Mouse (Mus musculus) intestine, embryonic 14.5 days (tissue): ENCODE data around the gene Baiap3. TPM values are rescaled to one million over a fixed set of nuclear protein-coding genes. Genes with fewer than 3 reads are reported as not detected.

Experiments used
- ATAC-seq: fragments of 200-750 bp; cut with Nextera tagmentation; replicated peaks from 2 replicates; pipeline ENCODE4 v1.8.0; 2017; ENCODE audit warnings: low read depth, moderate number of reproducible peaks, moderate TSS enrichment, moderate library complexity; ENCODE audit not compliant: low FRiP score, low TSS enrichment
- DNase-seq: peaks from one replicate; pipeline ENCODE4 v3.0.0-alpha.2; 2018; ENCODE audit warnings: low spot score
- H3K27ac ChIP-seq: fragments of 300-500 bp; sonication (generic); 2 replicates; pipeline ENCODE4 v1.5.1; 2014; ENCODE audit warnings: low read depth, mild to moderate bottlenecking, control low read depth
- H3K27me3 ChIP-seq: fragments of 300-500 bp; sonication (generic); replicated peaks from 2 replicates; pipeline ENCODE4 v1.6.1; 2014; ENCODE audit warnings: low read length, control low read depth; ENCODE audit not compliant: control insufficient read depth, insufficient read depth
- H3K36me3 ChIP-seq: fragments of 300-500 bp; sonication (generic); 2 replicates; pipeline ENCODE4 v1.6.1; 2014; ENCODE audit warnings: low read length, control low read depth; ENCODE audit not compliant: control insufficient read depth, insufficient read depth
- H3K4me1 ChIP-seq: fragments of 300-500 bp; sonication (generic); replicated peaks from 2 replicates; pipeline ENCODE4 v1.6.1; 2014; ENCODE audit warnings: low read length, control low read depth, mixed read lengths; ENCODE audit not compliant: control insufficient read depth, insufficient read depth
- H3K4me2 ChIP-seq: fragments of 300-500 bp; sonication (generic); 2 replicates; pipeline ENCODE4 v1.6.1; 2014; ENCODE audit warnings: low read length
- H3K4me3 ChIP-seq: fragments of 300-500 bp; sonication (generic); 2 replicates; pipeline ENCODE4 v1.5.1; 2014; ENCODE audit warnings: low read depth, low read length, control low read depth, mixed read lengths
- H3K9ac ChIP-seq: fragments of 300-500 bp; sonication (generic); 2 replicates; pipeline ENCODE4 v1.6.1; 2014; ENCODE audit warnings: mild to moderate bottlenecking, low read length
- H3K9me3 ChIP-seq: fragments of 300-500 bp; sonication (generic); 2 replicates; pipeline ENCODE4 v1.6.1; 2016; ENCODE audit warnings: low read length, control low read depth; ENCODE audit not compliant: control insufficient read depth
- WGBS: fragments of 180-500 bp; shearing (Covaris S2); extraction: QIAGEN DNeasy Blood & Tissue Kit; methylation state at CpG from one replicate; pipeline ENCODE4 v1.1.7; 2014; 5-methylcytosine and 5-hydroxymethylcytosine counted together
- polyA plus RNA-seq: library from polyadenylated mRNA; unstranded; fragments of >200 nt; fragmentation: Nextera tagmentation; extraction: Ambion mirVana; gene quantifications from 2 replicates; pipeline ENCODE4 v1.2.1, GENCODE M21; 2014

Baiap3 gene
- polyA plus RNA-seq, 1 experiment from 2014 or later = 4.0 TPM

DNA sequence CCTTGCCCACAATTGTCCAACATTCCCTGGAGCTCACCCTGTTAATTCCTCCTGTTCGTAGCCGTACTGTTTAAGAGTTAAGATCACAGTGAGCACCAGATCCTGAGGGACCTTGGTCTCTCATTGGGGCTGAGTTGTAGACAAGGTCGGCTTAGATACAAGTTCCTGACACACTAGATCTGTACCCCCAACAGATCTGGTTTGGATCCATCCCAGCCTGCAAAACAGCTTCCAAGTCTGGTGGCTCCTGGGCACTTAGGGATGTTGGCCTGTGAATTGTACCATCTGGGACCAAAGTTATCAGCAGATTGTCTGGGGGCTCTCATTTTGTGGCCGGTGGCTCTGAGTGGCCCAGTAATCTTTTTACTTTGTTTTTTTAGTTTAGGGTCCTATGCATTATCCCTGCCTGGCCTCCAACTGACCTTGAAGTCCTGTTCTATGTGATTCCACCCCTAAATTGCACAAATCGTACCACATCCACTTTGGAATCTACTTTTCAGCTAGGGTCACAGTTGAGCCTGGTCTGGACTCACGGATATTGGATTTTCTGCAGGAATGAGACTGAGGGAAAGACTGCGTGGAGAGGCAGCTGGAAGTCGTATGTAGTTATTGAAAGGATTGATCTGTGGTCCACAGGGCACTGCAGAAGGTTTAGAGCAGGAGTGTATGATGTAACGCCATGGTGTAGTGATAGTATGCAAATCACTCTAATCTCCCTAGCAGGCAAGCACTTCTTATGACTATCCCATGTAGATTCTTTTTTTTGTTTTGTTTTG is 18.6 kb upstream of the Baiap3 start, which contains the start of gene Ube2i:
TSS of gene Ube2i (minus strand) at position 52 of the 776 bp plus-strand sequence.
- no peak for ATAC-seq
- WGBS = 83% methylated on average over 9 of the region's 9 CpGs

DNA sequence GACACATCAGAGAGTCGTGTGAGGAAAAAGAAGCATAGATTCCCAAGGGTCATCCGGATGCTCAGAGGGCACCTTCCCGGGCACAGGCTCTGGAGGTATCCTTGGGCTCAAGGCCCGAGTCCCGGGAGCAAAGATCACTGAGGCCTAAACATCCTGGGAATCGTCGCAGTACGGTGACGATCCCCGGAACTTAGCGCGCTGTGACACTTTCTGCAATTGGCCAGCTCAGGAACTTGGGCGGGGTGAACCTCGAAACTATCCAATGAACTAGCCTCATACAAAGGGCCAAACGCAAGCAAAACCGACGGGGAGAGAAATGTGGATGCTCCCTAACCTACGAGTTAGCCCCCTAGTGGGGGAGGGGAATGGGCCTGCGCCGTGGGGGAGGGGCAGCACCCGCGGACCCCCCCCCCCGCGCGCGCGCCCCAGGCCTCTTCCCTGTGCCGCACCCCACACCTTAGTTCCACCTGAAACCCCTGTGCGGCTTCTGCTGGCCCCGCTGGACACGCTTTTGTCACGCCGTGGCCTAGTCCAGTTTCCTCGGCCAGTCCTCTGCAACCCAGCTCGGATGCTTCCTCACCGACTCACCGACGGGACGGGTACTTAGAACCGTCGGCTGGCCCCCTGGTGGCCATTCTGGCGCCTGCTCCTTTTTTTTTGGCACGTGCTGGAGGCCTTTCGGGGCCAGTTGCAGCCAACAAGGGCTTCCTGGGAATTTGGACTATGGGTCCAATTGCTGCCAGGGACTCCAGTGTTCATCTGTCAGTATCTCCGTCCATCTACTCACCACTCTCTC is 17.7 kb upstream of the Baiap3 start:
- Histone ChIP-seq H3K4me2 (peak overlapping the region; percentile 42), H3K4me1 (peaks cover 20% of the 10 kb centered on the region), H3K36me3 (peaks cover 15% of the 10 kb centered on the region), H3K27ac (peak overlapping the region; percentile 98), H3K27me3 (no peaks in the 10 kb centered on the region), H3K4me3 (peak overlapping the region; percentile 86), H3K9me3 (no peaks in the 10 kb centered on the region), H3K9ac (peak overlapping the region; percentile 99)
- DNase-seq (peak; percentile 100), ATAC-seq (peak; percentile 95)
- WGBS = under 1% methylated on average over 41 of the region's 45 CpGs

More for the DNA sequence above, 18.6 kb upstream of the Baiap3 start, which contains the start of gene Ube2i:
- peak within 1 kb of the TSS; percentile 99 for H3K9ac ChIP-seq
- H3K36me3 ChIP-seq = peaks cover 6% of the 10 kb centered on the region; the same call in 1 of the 2 replicates
- H3K27ac ChIP-seq = peak within 1 kb of the TSS; percentile 98
- H3K27me3 ChIP-seq = no peaks in the 10 kb centered on the region
- peak within 1 kb of the TSS; percentile 86 for H3K4me3 ChIP-seq
- peaks cover 20% of the 10 kb centered on the region for H3K4me1 ChIP-seq
- no peaks in the 10 kb centered on the region for H3K9me3 ChIP-seq
- H3K4me2 ChIP-seq = peak within 1 kb of the TSS; percentile 42
- DNase-seq = no peak

DNA sequence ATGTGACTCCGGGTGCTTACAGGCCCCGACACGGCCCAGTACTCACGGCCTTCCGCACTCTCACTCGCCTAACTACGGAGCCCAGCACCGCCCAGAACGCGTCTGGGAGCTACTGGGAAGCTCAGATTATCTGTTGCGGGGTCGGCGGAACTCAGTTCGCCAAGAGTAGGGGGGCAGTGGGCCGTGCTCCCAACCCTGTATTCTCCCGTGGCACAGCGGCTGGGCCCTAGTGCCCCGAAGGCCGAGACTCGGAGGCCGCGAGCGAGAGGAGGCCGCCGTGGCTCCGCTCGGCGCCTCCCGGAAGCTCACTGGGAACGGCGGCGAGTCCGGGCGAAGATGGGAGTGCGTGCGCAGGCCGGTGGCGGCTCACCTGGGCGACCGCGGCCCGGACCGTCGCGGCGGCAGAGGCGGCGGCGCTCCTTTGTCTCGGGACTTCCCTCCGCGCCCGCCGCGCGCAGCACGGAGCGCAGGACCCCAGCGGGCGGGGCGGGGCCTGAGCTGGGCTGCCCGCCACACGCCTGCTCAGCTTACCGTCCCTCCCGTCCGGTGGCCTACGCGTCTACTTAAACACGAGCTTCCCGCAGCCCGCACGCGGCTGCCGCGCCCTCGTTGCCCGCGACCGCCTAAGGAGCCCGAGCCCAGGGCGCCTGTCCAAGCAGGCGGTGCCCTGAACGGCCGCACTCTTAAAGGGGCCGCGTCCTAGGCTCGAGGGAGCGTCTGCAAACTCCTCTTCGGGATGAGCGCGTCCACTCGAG is 17.0 kb upstream of the Baiap3 start:
- H3K27me3 ChIP-seq = no peaks in the 10 kb centered on the region
- H3K9me3 ChIP-seq = no peaks in the 10 kb centered on the region
- DNase-seq = no peak
- peaks cover 20% of the 10 kb centered on the region for H3K4me1 ChIP-seq
- H3K36me3 ChIP-seq = peaks cover 23% of the 10 kb centered on the region
- WGBS = under 1% methylated on average over 85 of the region's 92 CpGs
- peak overlapping the region; percentile 99 for H3K9ac ChIP-seq
- peak; percentile 95 for ATAC-seq
- H3K4me2 ChIP-seq = peak overlapping the region; percentile 98
- H3K27ac ChIP-seq = peak overlapping the region; percentile 98
- H3K4me3 ChIP-seq = peak overlapping the region; percentile 86

DNA sequence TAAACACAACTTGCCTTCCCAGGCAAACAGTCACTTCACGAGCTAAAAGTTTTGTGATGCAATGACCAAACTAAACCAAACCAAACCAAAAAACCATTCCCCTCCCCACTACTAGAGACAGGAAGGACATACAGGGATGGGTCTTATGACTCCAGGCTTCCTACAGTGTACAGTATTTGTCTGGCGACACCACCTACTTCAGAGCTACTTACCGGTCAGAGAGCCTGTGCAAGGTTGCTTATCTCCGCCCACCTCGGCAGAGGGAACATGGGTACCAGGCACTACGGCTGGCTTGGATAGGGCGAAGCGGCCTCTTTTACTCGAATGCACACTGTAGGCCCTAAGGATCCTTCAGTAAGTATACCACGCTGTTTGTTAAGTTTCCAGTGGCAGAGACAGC is 16.2 kb upstream of the Baiap3 start:
- Histone ChIP-seq H3K9me3 (no peaks in the 10 kb centered on the region), H3K36me3 (peaks cover 31% of the 10 kb centered on the region), H3K27me3 (no peaks in the 10 kb centered on the region), H3K4me2 (peak overlapping the region; percentile 98), H3K9ac (peak overlapping the region; percentile 99), H3K4me1 (peaks cover 20% of the 10 kb centered on the region), H3K27ac (peak overlapping the region; percentile 98), H3K4me3 (peak overlapping the region; percentile 86)
- WGBS = under 1% methylated on average over 10 of the region's 10 CpGs
- ATAC-seq (no peak), DNase-seq (no peak)

DNA sequence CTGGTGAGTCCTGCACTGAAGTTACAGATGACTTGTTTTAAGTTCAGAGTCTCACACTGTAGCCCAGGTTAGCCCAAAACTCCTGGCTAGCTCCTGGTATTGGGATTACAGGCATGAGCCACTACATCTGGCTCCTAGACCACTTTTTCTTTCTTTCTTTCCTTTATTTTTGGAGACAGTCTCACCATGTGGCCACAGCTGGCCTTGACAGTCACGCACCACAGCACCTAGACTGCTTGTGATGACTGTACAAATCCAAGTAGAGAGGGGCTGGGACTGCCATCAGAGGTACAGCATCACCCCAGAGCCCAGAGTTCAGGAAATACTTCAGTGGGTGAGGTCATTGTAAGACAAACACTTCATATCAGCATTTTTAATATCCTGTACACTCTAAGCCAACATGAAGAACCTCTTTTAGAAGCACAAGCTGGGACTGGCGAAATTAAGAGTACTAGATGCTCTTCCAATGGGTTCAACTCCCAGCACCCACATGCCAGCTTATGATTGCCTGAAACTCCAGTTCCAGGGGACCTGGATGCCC is 14.7 kb upstream of the Baiap3 start:
- peaks cover 20% of the 10 kb centered on the region for H3K4me1 ChIP-seq
- no peak overlapping the region for H3K27ac ChIP-seq
- 83% methylated on average over 2 of the region's 2 CpGs for WGBS
- no peak overlapping the region for H3K9ac ChIP-seq
- H3K4me2 ChIP-seq = peak overlapping the region; percentile 98
- H3K9me3 ChIP-seq = no peaks in the 10 kb centered on the region
- DNase-seq (no peak), ATAC-seq (no peak)
- H3K27me3 ChIP-seq = no peaks in the 10 kb centered on the region
- H3K4me3 ChIP-seq = peak overlapping the region; percentile 86; the same call in 1 of the 2 replicates
- peaks cover 45% of the 10 kb centered on the region for H3K36me3 ChIP-seq

DNA sequence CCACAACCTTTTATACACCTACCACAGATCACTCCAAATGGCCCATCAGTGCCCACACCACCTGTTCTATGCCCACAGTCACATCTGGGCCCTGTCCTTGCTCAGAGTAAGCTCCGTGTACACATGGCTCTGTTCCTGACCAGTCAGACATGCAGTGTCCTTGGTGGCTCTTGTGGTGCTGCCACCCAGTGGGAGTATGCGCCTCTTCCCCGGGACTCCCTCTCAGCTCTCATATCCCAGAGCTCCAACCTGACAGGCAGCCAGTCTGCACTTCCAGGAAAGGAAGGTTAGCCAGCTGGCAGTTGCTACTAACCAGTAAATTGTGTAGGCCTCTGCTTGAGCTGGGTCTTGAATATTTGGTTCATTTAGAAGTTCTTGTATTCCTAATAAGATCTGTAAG is 8.3 kb upstream of the Baiap3 start:
- no peaks in the 10 kb centered on the region for H3K27me3 ChIP-seq
- H3K27ac ChIP-seq = no peak overlapping the region
- no peaks in the 10 kb centered on the region for H3K9me3 ChIP-seq
- DNase-seq (no peak), ATAC-seq (no peak)
- H3K4me2 ChIP-seq = no peak overlapping the region
- 78% methylated on average over 3 of the region's 3 CpGs for WGBS
- H3K4me1 ChIP-seq = no peaks in the 10 kb centered on the region
- no peak overlapping the region for H3K4me3 ChIP-seq
- H3K9ac ChIP-seq = no peak overlapping the region
- peaks cover 82% of the 10 kb centered on the region for H3K36me3 ChIP-seq

DNA sequence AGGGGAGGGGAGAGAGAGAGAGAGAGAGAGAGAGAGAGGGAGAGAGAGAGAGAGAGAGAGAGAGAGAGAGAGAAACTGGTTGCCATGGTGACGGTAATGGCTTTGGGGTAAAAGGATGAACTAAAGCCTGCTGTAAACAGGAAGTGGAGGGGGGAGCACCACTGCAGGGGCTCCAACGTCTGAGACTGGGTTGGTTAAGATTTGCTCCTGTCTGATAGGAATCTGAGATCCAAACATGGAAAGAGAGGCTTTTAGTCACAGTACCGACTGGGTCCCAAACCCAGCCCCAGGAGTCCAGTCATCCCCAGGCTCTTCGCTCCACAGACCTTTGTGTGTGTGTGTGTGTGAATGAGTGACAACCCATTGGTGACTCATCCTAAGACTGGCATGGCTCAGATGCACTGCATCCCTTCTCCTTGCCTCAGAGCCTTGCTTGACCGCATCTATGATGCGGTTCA is 1.7 kb upstream of the Baiap3 start:
- peaks cover 19% of the 10 kb centered on the region for H3K36me3 ChIP-seq
- peaks cover 27% of the 10 kb centered on the region for H3K27me3 ChIP-seq
- no peaks in the 10 kb centered on the region for H3K9me3 ChIP-seq
- no peak overlapping the region for H3K9ac ChIP-seq
- no peak overlapping the region for H3K4me2 ChIP-seq
- peaks cover 17% of the 10 kb centered on the region for H3K4me1 ChIP-seq
- DNase-seq = no peak
- H3K4me3 ChIP-seq = no peak overlapping the region
- H3K27ac ChIP-seq = no peak overlapping the region
- WGBS = 43% methylated on average over 6 of the region's 6 CpGs
- no peak for ATAC-seq

DNA sequence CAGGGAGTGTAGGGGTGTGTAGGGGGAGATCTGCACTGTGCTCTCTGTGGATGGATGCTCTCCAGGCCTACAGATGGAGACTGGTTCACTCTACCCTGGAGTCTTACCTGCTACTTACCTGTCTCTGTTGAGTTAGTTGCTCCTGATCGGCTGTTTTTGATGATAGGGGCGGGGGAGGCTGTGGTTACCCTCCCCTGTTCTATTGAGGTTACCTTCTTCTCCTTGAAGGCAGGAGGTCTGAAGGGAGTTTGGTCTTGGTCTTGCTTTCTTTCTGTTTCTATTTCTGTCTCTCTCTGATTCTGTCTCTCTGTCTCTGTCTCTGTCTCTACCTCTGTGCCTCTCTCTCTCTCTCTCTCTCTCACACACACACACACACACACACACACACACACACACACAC is 1.1 kb downstream of the Baiap3 start:
- no peak for DNase-seq
- Histone ChIP-seq H3K27ac (no peak overlapping the region), H3K9ac (no peak overlapping the region), H3K9me3 (no peaks in the 10 kb centered on the region), H3K4me3 (no peak overlapping the region), H3K4me1 (peaks cover 17% of the 10 kb centered on the region), H3K36me3 (peaks cover 10% of the 10 kb centered on the region), H3K27me3 (peaks cover 27% of the 10 kb centered on the region), H3K4me2 (no peak overlapping the region)
- ATAC-seq = no peak
- WGBS = 68% methylated on average over 2 of the region's 2 CpGs
